In genomic region chr13:46310790-46311189, GRCm38 (mm10) we compare ENCODE assay signal across 9 mouse cellular contexts. TPM values are rescaled to one million over a fixed set of nuclear protein-coding genes. Genes with fewer than 3 reads are reported as not detected.
A peak's percentile ranks its signal among the peaks of the same experiment; 100 is the strongest.
DNase-seq lines count a peak whose midpoint lies in the region; ATAC-seq lines count a peak whose summit lies in the region.
"Had no signal": no experiment of that assay in that cellular context is flagged by ENCODE, and none has a peak within 500 bp of the region (broad histone marks: within the 10 kb centered on the region; RNA-seq: fewer than 3 reads in every experiment).

No protein-coding gene starts in this region.

- no peak overlapping the region for H3K27ac ChIP-seq in hindbrain, embryonic 11.5 days (ENCODE audit: low read depth, low read length)
- no peak overlapping the region for H3K27ac ChIP-seq in hindbrain, embryonic 13.5 days
- H3K27ac ChIP-seq in hindbrain, embryonic 14.5 days: no peak overlapping the region
- H3K27ac ChIP-seq: midbrain, embryonic 12.5 days had no signal

- no peaks in the 10 kb centered on the region for H3K27me3 ChIP-seq in hindbrain, embryonic 11.5 days (ENCODE audit: control insufficient read depth, insufficient read depth, low read length)
- H3K27me3 ChIP-seq in hindbrain, embryonic 13.5 days: no peaks in the 10 kb centered on the region
- no peaks in the 10 kb centered on the region for H3K27me3 ChIP-seq in hindbrain, embryonic 14.5 days (ENCODE audit: control insufficient read depth, insufficient read depth, low read length)
- H3K27me3 ChIP-seq: midbrain, embryonic 12.5 days had no signal

- H3K4me2 ChIP-seq in hindbrain, embryonic 11.5 days (replicated peaks; ENCODE audit: low read depth, low read length): no peak overlapping the region
- H3K4me2 ChIP-seq in hindbrain, embryonic 13.5 days: no peak overlapping the region
- no peak overlapping the region for H3K4me2 ChIP-seq in hindbrain, embryonic 14.5 days (replicated peaks)
- H3K4me2 ChIP-seq: midbrain, embryonic 12.5 days had no signal

- H3K9ac ChIP-seq in hindbrain, embryonic 11.5 days (ENCODE audit: low read depth, low read length): no peak overlapping the region
- H3K9ac ChIP-seq in hindbrain, embryonic 13.5 days: no peak overlapping the region
- no peak overlapping the region for H3K9ac ChIP-seq in hindbrain, embryonic 14.5 days
- H3K9ac ChIP-seq: midbrain, embryonic 12.5 days had no signal

- no peaks in the 10 kb centered on the region for H3K36me3 ChIP-seq in hindbrain, embryonic 11.5 days (ENCODE audit: control insufficient read depth, insufficient read depth, low read length)
- H3K36me3 ChIP-seq in hindbrain, embryonic 13.5 days: no peaks in the 10 kb centered on the region
- H3K36me3 ChIP-seq in hindbrain, embryonic 14.5 days (replicated peaks; ENCODE audit: control insufficient read depth, insufficient read depth): no peaks in the 10 kb centered on the region
- H3K36me3 ChIP-seq: midbrain, embryonic 12.5 days had no signal

- DNase-seq in hindbrain, embryonic 11.5 days (ENCODE audit: low spot score): peak; percentile 65
- peak; percentile 78 for DNase-seq in NIH3T3 (ENCODE audit: low read depth)
- peak; percentile 47 to 70 for DNase-seq in cerebellum, postnatal 36 days
- DNase-seq in hindbrain, embryonic 14.5 days (ENCODE audit: low spot score): peak; percentile 87
- DNase-seq in left cerebral cortex, adult 8-10 months (ENCODE audit: low spot score in 2 of 2): peak; percentile 36 to 44
- peak; percentile 27 for DNase-seq in neural tube, embryonic 10.5 days (ENCODE audit: extremely low spot score, low spot score)
- peak; percentile 60 to 67 for DNase-seq in thymus, postnatal 36 days

- no peak overlapping the region for H3K4me3 ChIP-seq in hindbrain, embryonic 11.5 days (ENCODE audit: low read depth, low read length)
- H3K4me3 ChIP-seq in hindbrain, embryonic 13.5 days: no peak overlapping the region
- no peak overlapping the region for H3K4me3 ChIP-seq in hindbrain, embryonic 14.5 days (replicated peaks; ENCODE audit: low read length)
- H3K4me3 ChIP-seq: midbrain, embryonic 12.5 days had no signal

- ATAC-seq in hindbrain, embryonic 11.5 days (ENCODE audit: low FRiP score): no peak
- no peak for ATAC-seq in hindbrain, embryonic 13.5 days (ENCODE audit: low FRiP score)
- no peak for ATAC-seq in hindbrain, embryonic 14.5 days (ENCODE audit: low FRiP score)

- 0 out of 2 replicates have a peak, but pooled peaks cover under 1% of the 10 kb centered on the region for H3K9me3 ChIP-seq in hindbrain, embryonic 11.5 days (ENCODE audit: control insufficient read depth, low read length)
- peaks cover under 1% of the 10 kb centered on the region; the same call in 1 of the 2 replicates for H3K9me3 ChIP-seq in hindbrain, embryonic 13.5 days
- no peaks in the 10 kb centered on the region for H3K9me3 ChIP-seq in hindbrain, embryonic 14.5 days (ENCODE audit: control insufficient read depth, low read length)

- H3K4me1 ChIP-seq in hindbrain, embryonic 11.5 days (replicated peaks; ENCODE audit: control insufficient read depth, insufficient read depth, low read length): no peaks in the 10 kb centered on the region
- H3K4me1 ChIP-seq in hindbrain, embryonic 13.5 days (replicated peaks): no peaks in the 10 kb centered on the region
- no peaks in the 10 kb centered on the region for H3K4me1 ChIP-seq in hindbrain, embryonic 14.5 days (replicated peaks; ENCODE audit: control insufficient read depth, insufficient read depth, low read length)
- H3K4me1 ChIP-seq: midbrain, embryonic 12.5 days had no signal

- 56% methylated on average over 10 of the region's 10 CpGs for WGBS in hindbrain, embryonic 11.5 days
- 52% methylated on average over 10 of the region's 10 CpGs for WGBS in hindbrain, embryonic 13.5 days
- 52% methylated on average over 10 of the region's 10 CpGs for WGBS in hindbrain, embryonic 14.5 days

RNA-seq across cellular contexts. Expression of gene Stmnd1, which starts 37.3 kb away (rescaled TPM):
- 0.14 TPM in 1 of 2 replicates, not detected in the other for polyA plus RNA-seq in hindbrain, embryonic 11.5 days (2014; fragmentation: Nextera tagmentation; extraction: Ambion mirVana)
- polyA plus RNA-seq in hindbrain, embryonic 13.5 days (2015; fragmentation: Nextera tagmentation; extraction: Ambion mirVana): not detected in 2 replicates
- polyA plus RNA-seq in hindbrain, embryonic 14.5 days (2014; fragmentation: Nextera tagmentation; extraction: Ambion mirVana): 0.15 TPM in 1 of 2 replicates, not detected in the other
- total RNA-seq in left cerebral cortex, adult 8-10 months (2022): not detected
- polyA plus RNA-seq: midbrain, embryonic 12.5 days had no signal

Comparison
In these comparisons a context has a peak if more than half of its experiments do, and no peak if none do; other contexts are left out.
1. DNase-seq: peak in every context shown above with its lines; median percentile 87 in hindbrain, embryonic 14.5 days; 78 in NIH3T3; 65 in hindbrain, embryonic 11.5 days; 64 in thymus, postnatal 36 days; 58 in cerebellum, postnatal 36 days; 40 in left cerebral cortex, adult 8-10 months; 27 in neural tube, embryonic 10.5 days.